Mouse (Mus musculus) induced T-regulatory cell, adult 2 months (primary cell): ENCODE data around the gene Med22.

Experiments used
- DNase-seq: peaks from one replicate; pipeline ENCODE4 v3.0.0-alpha.2; 2012; ENCODE audit warnings: low read depth

The Med22 gene

GRCm38 (mm10) chr2:26864879-26865278 is 45.6 kb downstream of the Med22 start, which contains the start of gene Abo:
Abo (minus strand) TSS chr2:26864979.
- no peak for DNase-seq

- no peak for DNase-seq
Observed at GRCm38 (mm10) chr2:26862856-26863255, 47.6 kb downstream of the Med22 start.
